Mouse (Mus musculus) hindbrain, embryonic 10.5 days (tissue): ENCODE results near the gene Hnrnpd. TPM values are rescaled to one million over a fixed set of nuclear protein-coding genes. Genes with fewer than 3 reads are reported as not detected.

Experiments
- DNase-seq: peaks from one replicate; pipeline ENCODE4 v3.0.0-alpha.2; 2017; ENCODE audit warnings: low spot score
- H3K27ac ChIP-seq: fragments of 300-500 bp; sonication (generic); 2 replicates; pipeline ENCODE4 v1.5.1; 2016; ENCODE audit warnings: mild to moderate bottlenecking, moderate library complexity
- H3K27me3 ChIP-seq: fragments of 300-500 bp; sonication (generic); 2 replicates; pipeline ENCODE4 v1.6.1; 2016; ENCODE audit warnings: mild to moderate bottlenecking; ENCODE audit not compliant: poor library complexity, insufficient read depth, severe bottlenecking
- H3K36me3 ChIP-seq: fragments of 300-500 bp; sonication (generic); 2 replicates; pipeline ENCODE4 v1.6.1; 2016; ENCODE audit warnings: mild to moderate bottlenecking, moderate library complexity
- H3K4me1 ChIP-seq: fragments of 300-500 bp; sonication (generic); replicated peaks from 2 replicates; pipeline ENCODE4 v1.6.1; 2016; ENCODE audit warnings: mild to moderate bottlenecking
- H3K4me3 ChIP-seq: fragments of 300-500 bp; sonication (generic); 2 replicates; pipeline ENCODE4 v1.5.1; 2016; ENCODE audit warnings: mild to moderate bottlenecking, moderate library complexity
- H3K9me3 ChIP-seq: fragments of 300-500 bp; sonication (generic); 2 replicates; pipeline ENCODE4 v1.6.1; 2016; ENCODE audit warnings: mild to moderate bottlenecking, moderate library complexity
- WGBS: fragments of 180-500 bp; shearing (Covaris S2); methylation state at CpG from one replicate; pipeline ENCODE4 v1.1.7; 2016; 5-methylcytosine and 5-hydroxymethylcytosine counted together
- polyA plus RNA-seq: library from polyadenylated mRNA; unstranded; fragments of >200 nt; fragmentation: Nextera tagmentation; extraction: Ambion mirVana; gene quantifications from 2 replicates; pipeline ENCODE4 v1.2.1, GENCODE M21; 2016

The Hnrnpd gene
- polyA plus RNA-seq, 1 experiment from 2014 or later: 280 TPM

DNA sequence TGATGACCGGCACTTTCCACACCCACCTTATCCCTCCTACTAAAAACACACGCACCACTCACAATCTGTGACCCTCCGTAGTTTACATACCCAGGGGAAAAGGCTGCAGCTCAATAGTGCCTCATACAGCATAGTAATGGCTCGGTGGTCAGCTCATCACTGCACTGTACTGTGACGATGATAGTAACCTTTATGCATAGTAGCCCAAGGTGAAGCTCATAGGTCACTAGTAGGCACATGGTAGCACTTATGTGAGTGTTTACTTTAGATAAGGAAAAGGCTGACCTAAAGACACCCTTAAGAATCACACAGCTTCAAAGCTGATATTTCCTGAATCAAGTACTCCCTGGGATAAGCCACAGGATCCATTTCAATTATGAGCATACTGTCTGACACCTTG lies 26.2 kb downstream of the Hnrnpd start:
- H3K9me3 ChIP-seq: no peaks in the 10 kb centered on the region
- peaks cover 19% of the 10 kb centered on the region for H3K4me1 ChIP-seq
- DNase-seq: no peak
- H3K36me3 ChIP-seq: peaks cover 45% of the 10 kb centered on the region
- H3K27me3 ChIP-seq: no peaks in the 10 kb centered on the region
- no peak overlapping the region for H3K4me3 ChIP-seq
- H3K27ac ChIP-seq: no peak overlapping the region
- WGBS: 85% methylated on average over 5 of the region's 5 CpGs

DNA sequence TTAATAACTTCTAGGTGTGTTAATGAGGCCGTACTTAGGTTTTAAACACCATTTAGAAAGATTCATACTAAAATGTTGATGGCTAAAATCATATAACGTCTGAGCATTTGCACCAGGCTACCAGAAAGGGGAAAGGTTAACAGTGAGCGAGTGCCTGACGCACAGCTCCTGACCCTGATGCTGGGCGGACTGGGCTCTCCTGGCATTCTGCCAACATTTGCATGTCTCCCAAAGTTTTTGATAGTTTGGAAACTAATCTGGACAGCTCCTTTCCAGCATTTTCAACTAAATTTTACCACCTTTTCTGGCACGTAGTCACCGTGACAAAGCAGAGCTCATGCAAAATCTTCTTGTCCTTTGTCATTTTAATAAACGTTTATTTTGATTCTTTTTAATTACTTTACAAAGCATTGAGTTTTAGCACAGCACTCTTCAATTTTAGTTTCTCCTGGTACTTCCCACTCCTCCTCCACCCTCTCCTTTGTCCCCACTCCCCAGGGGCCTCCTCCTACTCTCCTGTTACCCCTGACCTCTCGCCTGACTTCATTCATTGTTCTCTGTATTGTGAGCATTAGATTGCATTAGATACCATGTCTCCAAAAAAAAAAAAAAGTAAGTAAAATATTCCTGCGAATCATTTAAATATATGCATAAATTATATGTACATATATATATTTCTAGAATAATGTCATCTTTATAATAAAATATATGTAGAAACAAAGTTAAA lies 36.8 kb downstream of the Hnrnpd start:
- H3K27me3 ChIP-seq: no peaks in the 10 kb centered on the region
- 39% methylated on average over 10 of the region's 10 CpGs for WGBS
- H3K4me1 ChIP-seq: peaks cover 6% of the 10 kb centered on the region

DNA sequence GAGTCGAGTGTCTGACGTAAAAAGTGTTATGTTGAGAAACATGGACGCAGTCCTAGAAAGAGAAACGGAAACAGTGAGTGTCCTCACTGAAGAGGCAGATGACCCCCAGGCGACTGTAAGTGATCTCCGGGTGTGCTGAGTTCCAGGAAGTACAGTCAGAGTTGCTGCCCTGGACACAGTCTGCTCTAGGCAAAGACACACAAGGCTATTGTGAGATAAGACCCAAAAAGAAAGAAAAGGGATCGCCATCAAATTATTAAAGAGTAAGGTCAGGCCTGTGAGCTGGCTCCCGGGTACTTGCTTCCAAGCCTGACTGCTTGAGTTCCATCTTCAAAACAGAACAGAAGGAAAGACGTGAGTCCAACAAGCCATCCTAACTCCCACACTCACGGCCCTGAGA lies 37.5 kb downstream of the Hnrnpd start:
- 79% methylated on average over 10 of the region's 10 CpGs for WGBS
- H3K4me1 ChIP-seq: peaks cover 6% of the 10 kb centered on the region

More for the DNA sequence above, 36.8 kb downstream of the Hnrnpd start:
- H3K9me3 ChIP-seq: peaks cover 26% of the 10 kb centered on the region
- DNase-seq: no peak
- H3K36me3 ChIP-seq: peaks cover 30% of the 10 kb centered on the region
- H3K4me3 ChIP-seq: no peak overlapping the region
- no peak overlapping the region for H3K27ac ChIP-seq

DNA sequence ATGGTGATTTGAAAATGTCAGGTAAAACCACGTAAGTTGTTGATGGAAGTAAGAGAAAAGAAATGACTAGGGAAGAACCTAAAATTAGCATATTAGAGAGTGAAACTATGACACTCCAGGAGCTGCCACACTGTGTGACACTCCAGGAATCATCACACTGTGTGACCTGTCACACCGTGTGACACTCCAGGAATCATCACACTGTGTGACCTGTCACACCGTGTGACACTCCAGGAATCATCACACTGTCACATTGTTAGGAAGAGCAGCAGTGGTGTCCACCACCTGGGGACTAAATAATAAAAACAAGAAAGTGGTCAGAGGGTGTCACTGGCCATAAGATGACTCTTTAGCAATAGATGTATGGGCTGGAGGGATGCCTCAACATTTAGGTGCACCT lies 39.3 kb downstream of the Hnrnpd start:
- Histone ChIP-seq H3K4me1 (peaks cover 6% of the 10 kb centered on the region), H3K27ac (no peak overlapping the region), H3K27me3 (no peaks in the 10 kb centered on the region), H3K36me3 (peaks cover 6% of the 10 kb centered on the region), H3K4me3 (no peak overlapping the region), H3K9me3 (peaks cover 8% of the 10 kb centered on the region)
- 74% methylated on average over 3 of the region's 3 CpGs for WGBS
- DNase-seq: no peak

More for the DNA sequence above, 37.5 kb downstream of the Hnrnpd start:
- no peak for DNase-seq
- Histone ChIP-seq H3K9me3 (peaks cover 24% of the 10 kb centered on the region), H3K27ac (no peak overlapping the region), H3K4me3 (no peak overlapping the region), H3K36me3 (peaks cover 24% of the 10 kb centered on the region), H3K27me3 (no peaks in the 10 kb centered on the region)

DNA sequence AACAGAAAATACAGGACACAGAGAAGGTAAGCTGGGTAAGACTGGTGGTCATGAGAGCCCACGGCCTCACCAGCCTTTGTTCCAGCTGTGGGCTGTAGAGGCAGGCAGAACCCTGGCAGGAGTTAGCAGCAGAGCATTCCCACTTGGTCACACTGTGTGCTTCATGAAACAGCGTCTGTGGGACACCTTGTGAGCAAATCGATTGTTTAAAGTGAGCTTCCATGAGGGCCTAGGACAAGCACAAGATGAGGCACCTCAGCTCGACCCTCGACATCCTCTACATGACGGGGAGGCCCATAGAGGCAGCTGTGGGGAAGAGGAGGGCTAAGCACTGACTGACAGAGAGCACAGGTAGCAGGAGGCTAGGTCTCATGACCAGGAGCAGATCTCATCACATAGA lies 46.8 kb downstream of the Hnrnpd start:
- WGBS: 84% methylated on average over 6 of the region's 6 CpGs
- H3K9me3 ChIP-seq: no peaks in the 10 kb centered on the region
- H3K27ac ChIP-seq: no peak overlapping the region
- H3K27me3 ChIP-seq: no peaks in the 10 kb centered on the region
- no peak for DNase-seq
- no peaks in the 10 kb centered on the region for H3K4me1 ChIP-seq
- H3K36me3 ChIP-seq: no peaks in the 10 kb centered on the region
- no peak overlapping the region for H3K4me3 ChIP-seq

DNA sequence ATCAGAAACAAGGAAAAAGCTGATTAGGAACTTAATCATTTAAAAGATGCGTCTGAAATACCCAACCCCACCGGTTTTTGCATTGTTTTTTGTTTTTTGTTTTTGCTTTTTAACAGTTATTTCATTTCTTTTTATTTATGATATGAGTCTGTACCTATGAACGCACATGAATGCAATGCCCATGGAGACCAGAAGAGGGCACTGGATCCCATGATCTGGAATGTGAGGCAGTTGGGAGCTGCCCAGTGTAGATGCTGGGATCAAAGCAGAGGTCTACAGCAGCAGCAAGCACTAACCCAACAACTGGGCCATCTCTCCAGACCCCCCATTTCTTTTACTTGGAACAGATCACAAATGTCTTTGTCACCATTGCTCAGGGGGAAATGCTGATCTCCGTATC lies 50.8 kb downstream of the Hnrnpd start:
- Histone ChIP-seq H3K27me3 (no peaks in the 10 kb centered on the region), H3K4me1 (no peaks in the 10 kb centered on the region), H3K27ac (no peak overlapping the region), H3K4me3 (no peak overlapping the region), H3K9me3 (no peaks in the 10 kb centered on the region), H3K36me3 (no peaks in the 10 kb centered on the region)
- peak; percentile 50 for DNase-seq
- 45% methylated on average over 4 of the region's 4 CpGs for WGBS

DNA sequence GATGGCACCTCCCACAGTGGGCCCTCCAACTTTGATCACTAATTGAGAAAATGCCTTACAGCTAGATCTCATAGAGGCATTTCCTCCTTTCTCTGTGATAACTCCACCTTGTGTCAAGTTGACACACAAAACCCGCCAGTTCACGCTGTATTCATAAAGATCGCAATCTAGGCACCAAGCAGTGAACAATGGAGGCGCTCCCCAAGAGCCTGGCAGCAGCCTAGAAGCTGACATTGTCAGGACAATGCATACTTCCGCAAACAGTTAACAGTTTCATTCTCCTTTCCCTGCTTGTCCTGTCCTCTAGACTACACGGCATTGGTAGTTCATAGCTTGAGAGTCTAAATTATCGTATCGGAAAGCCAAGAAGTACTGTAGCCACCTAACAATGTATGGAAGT lies 56.7 kb downstream of the Hnrnpd start:
- no peak overlapping the region for H3K27ac ChIP-seq
- H3K9me3 ChIP-seq: no peaks in the 10 kb centered on the region
- no peak for DNase-seq
- 81% methylated on average over 8 of the region's 8 CpGs for WGBS
- H3K27me3 ChIP-seq: no peaks in the 10 kb centered on the region
- no peak overlapping the region for H3K4me3 ChIP-seq
- H3K4me1 ChIP-seq: no peaks in the 10 kb centered on the region
- no peaks in the 10 kb centered on the region for H3K36me3 ChIP-seq

DNA sequence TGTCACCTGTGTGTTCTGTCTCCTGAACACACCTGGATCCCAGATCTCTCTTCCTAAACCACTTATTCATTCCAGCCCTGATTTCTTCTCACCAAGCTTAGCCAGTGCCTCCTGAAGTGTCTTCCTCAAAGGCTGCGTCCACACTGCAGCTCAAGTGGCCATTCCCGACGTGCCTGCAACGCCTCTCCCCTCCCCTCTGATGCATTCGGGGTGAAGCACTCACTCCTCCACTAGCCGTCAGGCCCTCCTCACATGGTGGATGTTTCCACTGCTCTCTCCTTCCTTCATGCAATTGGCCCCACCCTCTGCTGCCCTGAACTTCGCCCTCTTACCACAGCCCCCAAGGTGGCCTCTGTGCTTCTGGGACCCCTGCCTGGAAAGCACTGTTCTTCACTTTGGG lies 63.2 kb downstream of the Hnrnpd start:
- Histone ChIP-seq H3K9me3 (no peaks in the 10 kb centered on the region), H3K27ac (no peak overlapping the region), H3K4me3 (no peak overlapping the region), H3K36me3 (no peaks in the 10 kb centered on the region), H3K4me1 (0 out of 2 replicates have a peak, but pooled peaks cover 4% of the 10 kb centered on the region), H3K27me3 (no peaks in the 10 kb centered on the region)
- DNase-seq: no peak
- 57% methylated on average over 7 of the region's 7 CpGs for WGBS

DNA sequence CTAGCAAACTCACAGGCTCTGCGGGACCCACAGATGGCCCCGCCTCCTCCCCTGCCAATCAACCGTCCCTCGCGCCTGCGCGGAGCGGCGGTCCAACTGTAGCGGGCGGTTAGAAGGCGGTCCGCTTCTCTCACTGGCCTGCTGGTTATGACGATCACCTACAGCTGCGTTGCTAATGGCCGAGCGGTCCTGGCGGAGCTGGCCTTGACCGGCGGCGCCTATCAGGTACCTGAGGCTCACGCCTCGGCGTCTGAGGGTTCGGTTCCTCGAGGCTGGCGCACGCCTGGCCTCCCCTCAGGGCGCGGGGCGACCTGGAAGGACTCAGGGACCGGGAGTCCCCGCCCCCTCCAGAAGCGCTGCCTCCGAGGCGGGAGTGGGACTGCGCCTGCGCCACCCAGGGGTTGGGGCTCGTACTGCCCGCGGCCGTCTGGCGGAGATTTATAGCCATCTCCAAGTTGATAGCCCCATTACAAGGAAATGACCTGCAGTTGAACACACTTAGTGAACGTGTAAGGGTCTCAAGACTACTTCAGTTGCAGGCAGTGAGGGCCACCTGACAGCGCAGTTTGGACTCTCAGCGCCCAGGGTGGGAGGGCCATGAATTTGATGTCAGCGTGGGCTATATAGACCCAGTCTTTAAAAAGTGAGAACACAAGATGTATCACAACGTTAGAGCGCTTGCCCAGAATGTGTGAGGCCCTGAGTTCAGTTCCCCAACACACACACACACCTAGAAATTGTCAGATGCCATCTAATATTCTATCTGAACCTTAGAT lies 72.4 kb downstream of the Hnrnpd start, which contains the start of gene Vamp9:
Gene Vamp9, plus strand, starts transcription at position 74 of the 776 bp plus-strand sequence.
- Histone ChIP-seq H3K4me1 (peaks cover 6% of the 10 kb centered on the region; the same call in 1 of the 2 replicates), H3K27ac (peak within 1 kb of the TSS; percentile 91), H3K36me3 (no peaks in the 10 kb centered on the region), H3K27me3 (0 out of 2 replicates have a peak, but pooled peaks cover 3% of the 10 kb centered on the region), H3K4me3 (peak within 1 kb of the TSS; percentile 58), H3K9me3 (no peaks in the 10 kb centered on the region)
- DNase-seq: peak; percentile 97
- WGBS: 6% methylated on average over 49 of the region's 49 CpGs

Other genes with a start within 250 kb of the Hnrnpd start
- 9.2 TPM in 2 replicates for gene Rasgef1b, start 249.9 kb downstream of the Hnrnpd start, polyA plus RNA-seq
- gene Vamp9, start 72.7 kb downstream of the Hnrnpd start, polyA plus RNA-seq: 0.82 TPM in 1 of 2 replicates, not detected in the other
- gene 4930524J08Rik, start 123 bp upstream of the Hnrnpd start, polyA plus RNA-seq: 1.7 and 1.9 TPM in 2 replicates
- gene Hnrnpdl, start 60.7 kb upstream of the Hnrnpd start, polyA plus RNA-seq: 193 and 212 TPM in 2 replicates
- gene Enoph1, start 61.0 kb upstream of the Hnrnpd start, polyA plus RNA-seq: 46.9 and 52.1 TPM in 2 replicates
- 3.2 and 3.8 TPM in 2 replicates for gene Tmem150c, start 180.9 kb upstream of the Hnrnpd start, polyA plus RNA-seq